Mouse (Mus musculus): ENCODE measurements around the gene Eqtn.
A peak's percentile ranks its signal among the peaks of the same experiment; 100 is the strongest.

Gene Eqtn

GRCm38 (mm10) chr4:94928743-94929142, at the start of gene Eqtn:
Eqtn (minus strand) TSS chr4:94928843.
- no peak for DNase-seq

GRCm38 (mm10) chr4:94973321-94973720, 44.7 kb upstream of the Eqtn start:
- no peak for DNase-seq

- no peak for DNase-seq
Observed at GRCm38 (mm10) chr4:94952773-94953172, 24.1 kb upstream of the Eqtn start.

- DNase-seq = no peak
Observed at GRCm38 (mm10) chr4:94941221-94941855, 12.7 kb upstream of the Eqtn start.

- DNase-seq = no peak
Observed at GRCm38 (mm10) chr4:94901780-94902179, 26.9 kb downstream of the Eqtn start.

GRCm38 (mm10) chr4:94900744-94901143, 27.9 kb downstream of the Eqtn start:
- peak; percentile 55 for DNase-seq

All from heart, adult 11 months (tissue).